Mouse (Mus musculus) lung, adult 2 months (tissue): ENCODE data around the gene Scube1. TPM values are rescaled to one million over a fixed set of nuclear protein-coding genes. Genes with fewer than 3 reads are reported as not detected.
A peak's percentile ranks its signal among the peaks of the same experiment; 100 is the strongest.

Experiments used
- DNase-seq: peaks from one replicate; pipeline ENCODE4 v3.0.0; 2022
- H3K4me1 ChIP-seq: fragments of 200-500 bp; 2 replicates; pipeline ENCODE4 v1.6.1; 2011; ENCODE audit warnings: low read length; ENCODE audit not compliant: control insufficient read depth, insufficient read depth
- H3K4me3 ChIP-seq: fragments of 200-500 bp; replicated peaks from 2 replicates; pipeline ENCODE3; 2011; ENCODE audit warnings: low read depth, mild to moderate bottlenecking, control low read depth, low read length; ENCODE audit errors: extremely low read depth
- CTCF ChIP-seq: fragments of 200-500 bp; IDR thresholded peaks from 2 replicates; pipeline ENCODE4 v1.5.1; 2011; ENCODE audit warnings: mild to moderate bottlenecking, low read length, control low read depth; ENCODE audit not compliant: insufficient read depth
- POLR2A ChIP-seq: fragments of 200-500 bp; IDR thresholded peaks from 2 replicates; pipeline ENCODE4 v1.6.1; 2011; ENCODE audit warnings: low read depth, mild to moderate bottlenecking, control low read depth, low read length, borderline replicate concordance; ENCODE audit errors: extremely low read depth
- WGBS: fragments of 180-500 bp; shearing (Covaris S2); methylation state at CpG from one replicate; pipeline ENCODE4 v1.1.7; 2018; 5-methylcytosine and 5-hydroxymethylcytosine counted together
- polyA plus RNA-seq: library from polyadenylated mRNA; depleted of rRNA; stranded (reverse); fragments of >200 nt; gene quantifications from 2 replicates; pipeline ENCODE4 v1.2.3, GENCODE M21; 2012; rRNA removed

The Scube1 gene
- 17.2 and 18.8 TPM in 2 replicates for polyA plus RNA-seq

GRCm38 (mm10) chr15:83724886-83725269, at the start of gene Scube1:
Gene Scube1, minus strand, starts transcription at chr15:83725021.
- peak within 1 kb of the TSS; percentile 55 for H3K4me3 ChIP-seq
- DNase-seq = peak; percentile 82
- TF ChIP-seq POLR2A (peak; percentile 46; the same call in 1 of the 2 replicates), CTCF (no peak)
- under 1% methylated on average over 45 of the region's 51 CpGs for WGBS
- H3K4me1 ChIP-seq = no peaks in the 10 kb centered on the region

DNA sequence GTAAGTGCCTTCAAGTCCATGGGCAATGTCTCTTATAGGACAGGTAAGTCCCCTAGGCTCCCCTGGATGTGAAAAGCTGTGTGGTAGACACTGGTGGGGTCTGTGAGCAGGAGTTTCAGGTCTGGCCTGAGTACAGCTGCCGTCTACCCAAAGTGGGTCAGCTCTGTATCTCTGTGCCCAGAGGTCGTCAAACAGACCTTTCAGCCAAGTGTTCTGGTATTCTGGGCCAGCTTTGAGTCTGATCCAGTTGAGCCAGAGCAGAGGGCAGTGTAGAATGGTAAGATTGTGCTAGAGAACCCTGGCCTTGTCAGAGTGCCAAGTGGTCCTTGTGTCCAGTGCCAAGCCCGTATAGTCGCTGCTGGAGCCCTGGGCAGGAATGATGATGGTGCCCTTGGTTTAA, 48.1 kb upstream of the Scube1 start:
- no peak for DNase-seq
- 68% methylated on average over 4 of the region's 4 CpGs for WGBS

DNA sequence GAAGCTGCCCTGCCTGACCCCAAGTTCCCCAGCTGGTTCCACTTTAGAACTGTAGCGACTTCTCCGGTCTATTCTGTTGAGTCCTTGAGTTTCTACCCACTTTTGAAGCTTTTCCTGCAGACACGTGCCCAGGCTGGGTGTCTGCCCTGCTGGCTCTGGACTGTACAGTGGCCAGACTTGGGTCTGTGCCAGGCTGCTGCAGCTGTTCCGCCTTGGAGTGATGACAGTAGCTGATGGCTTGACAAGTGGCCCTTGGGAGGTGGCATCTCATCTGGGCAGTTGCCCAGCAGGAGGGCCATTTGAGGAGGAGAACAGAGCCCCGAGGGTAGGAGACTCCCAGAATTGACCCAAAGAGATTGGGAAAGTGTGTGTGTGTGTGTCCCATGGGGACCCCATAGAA, 47.6 kb upstream of the Scube1 start:
- Histone ChIP-seq H3K4me3 (no peak overlapping the region), H3K4me1 (no peaks in the 10 kb centered on the region)
- no peak for TF ChIP-seq CTCF
- no peak for TF ChIP-seq POLR2A
- no peak for DNase-seq
- 19% methylated on average over 5 of the region's 5 CpGs for WGBS

More for the DNA sequence above, 48.1 kb upstream of the Scube1 start:
- TF ChIP-seq POLR2A (no peak), CTCF (no peak)
- no peak overlapping the region for H3K4me3 ChIP-seq
- H3K4me1 ChIP-seq = no peaks in the 10 kb centered on the region

GRCm38 (mm10) chr15:83771346-83772053, 46.7 kb upstream of the Scube1 start:
- Histone ChIP-seq H3K4me1 (no peaks in the 10 kb centered on the region), H3K4me3 (no peak overlapping the region)
- no peak for DNase-seq
- TF ChIP-seq POLR2A = no peak
- TF ChIP-seq CTCF = no peak
- 72% methylated on average over 8 of the region's 8 CpGs for WGBS

GRCm38 (mm10) chr15:83765388-83766029, 40.7 kb upstream of the Scube1 start:
- no peak for DNase-seq
- TF ChIP-seq CTCF (no peak), POLR2A (no peak)
- Histone ChIP-seq H3K4me3 (no peak overlapping the region), H3K4me1 (no peaks in the 10 kb centered on the region)
- WGBS = 34% methylated on average over 6 of the region's 6 CpGs

DNA sequence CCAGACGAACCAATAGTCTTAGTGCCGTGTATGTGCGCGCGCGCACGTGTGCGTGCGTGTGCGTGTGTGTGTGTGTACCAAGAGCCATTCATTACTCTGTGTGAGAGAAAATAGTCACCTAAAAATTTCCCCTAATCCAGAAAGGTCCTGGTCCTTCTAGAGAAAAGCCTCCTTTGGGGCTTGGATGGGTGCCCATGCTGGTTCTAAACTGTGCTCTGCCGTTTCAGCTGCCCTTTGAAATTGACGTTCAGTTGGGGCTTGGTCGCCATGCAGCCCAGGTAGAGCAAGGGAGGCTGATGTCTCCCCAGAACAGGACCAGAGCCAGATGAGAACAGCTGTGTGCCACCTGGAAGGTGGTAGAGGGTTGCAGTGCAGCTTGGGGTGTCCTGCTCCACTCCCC, 36.7 kb upstream of the Scube1 start:
- WGBS = 86% methylated on average over 13 of the region's 13 CpGs
- TF ChIP-seq CTCF (no peak), POLR2A (no peak)
- Histone ChIP-seq H3K4me3 (no peak overlapping the region), H3K4me1 (no peaks in the 10 kb centered on the region)
- DNase-seq = no peak

- Histone ChIP-seq H3K4me1 (no peaks in the 10 kb centered on the region), H3K4me3 (no peak overlapping the region)
- 9% methylated on average over 10 of the region's 10 CpGs for WGBS
- DNase-seq = no peak
- no peak for TF ChIP-seq POLR2A
- peak; percentile 80 for TF ChIP-seq CTCF
Observed at GRCm38 (mm10) chr15:83760683-83761082, 35.9 kb upstream of the Scube1 start.

DNA sequence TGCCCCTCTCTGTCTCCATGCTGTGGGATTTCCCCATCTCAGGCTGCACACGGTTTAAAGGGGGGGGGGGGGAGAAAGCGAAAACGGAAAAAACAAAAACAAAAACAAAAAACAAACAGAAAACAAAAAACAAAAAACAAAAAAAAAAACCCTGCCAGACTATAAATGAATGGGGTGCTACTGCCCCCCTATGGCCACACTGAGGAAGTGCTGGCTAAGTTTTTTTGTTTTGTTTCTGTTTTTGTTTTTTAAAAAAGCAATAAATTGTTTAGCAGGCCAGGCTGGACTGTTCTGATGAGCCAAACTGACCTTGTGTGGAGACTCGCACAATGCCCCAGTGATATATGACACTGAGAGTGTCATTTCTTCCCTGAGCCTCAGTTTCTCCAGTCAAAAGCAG, 34.1 kb upstream of the Scube1 start:
- TF ChIP-seq POLR2A (no peak), CTCF (no peak)
- DNase-seq = no peak
- H3K4me1 ChIP-seq = no peaks in the 10 kb centered on the region
- 11% methylated on average over 4 of the region's 4 CpGs for WGBS
- no peak overlapping the region for H3K4me3 ChIP-seq

- peak; percentile 20 for DNase-seq
- TF ChIP-seq POLR2A (no peak), CTCF (peak; percentile 87)
- H3K4me1 ChIP-seq = no peaks in the 10 kb centered on the region
- no peak overlapping the region for H3K4me3 ChIP-seq
- WGBS = 19% methylated on average over 9 of the region's 9 CpGs
Observed at GRCm38 (mm10) chr15:83756742-83757141, 31.9 kb upstream of the Scube1 start.

GRCm38 (mm10) chr15:83749436-83749835, 24.6 kb upstream of the Scube1 start:
- WGBS = 65% methylated on average over 9 of the region's 9 CpGs
- DNase-seq = no peak
- no peaks in the 10 kb centered on the region for H3K4me1 ChIP-seq
- H3K4me3 ChIP-seq = no peak overlapping the region
- TF ChIP-seq CTCF (no peak), POLR2A (no peak)

- 80% methylated on average over 6 of the region's 6 CpGs for WGBS
- no peak for TF ChIP-seq CTCF
- no peak for TF ChIP-seq POLR2A
- no peak for DNase-seq
- H3K4me1 ChIP-seq = no peaks in the 10 kb centered on the region
- no peak overlapping the region for H3K4me3 ChIP-seq
Observed at GRCm38 (mm10) chr15:83748986-83749385, 24.2 kb upstream of the Scube1 start.
